Mouse (Mus musculus): ENCODE measurements around the gene Arhgef28.

Arhgef28 gene

GRCm38 (mm10) chr13:98205111-98205510, 1.1 kb downstream of the Arhgef28 start:
- peaks cover 3% of the 10 kb centered on the region; the same call in 1 of the 2 replicates for H3K27me3 ChIP-seq (ENCODE audit: control insufficient read depth, insufficient read depth, low read length, poor library complexity, severe bottlenecking)
- DNase-seq (ENCODE audit: low read depth, low spot score), result no peak

GRCm38 (mm10) chr13:98204371-98204770, 1.9 kb downstream of the Arhgef28 start:
- DNase-seq (ENCODE audit: low read depth, low spot score), result no peak
- Histone ChIP-seq H3K36me3 (ENCODE audit: control insufficient read depth, insufficient read depth, low read length, poor library complexity, severe bottlenecking) (no peaks in the 10 kb centered on the region), H3K27me3 (ENCODE audit: control insufficient read depth, insufficient read depth, low read length, poor library complexity, severe bottlenecking) (peaks cover 3% of the 10 kb centered on the region; the same call in 1 of the 2 replicates)

More at GRCm38 (mm10) chr13:98205111-98205510, 1.1 kb downstream of the Arhgef28 start:
- no peaks in the 10 kb centered on the region for H3K36me3 ChIP-seq (ENCODE audit: control insufficient read depth, insufficient read depth, low read length, poor library complexity, severe bottlenecking)

- peaks cover 3% of the 10 kb centered on the region; the same call in 1 of the 2 replicates for H3K27me3 ChIP-seq (ENCODE audit: control insufficient read depth, insufficient read depth, low read length, poor library complexity, severe bottlenecking)
These were observed 4.8 kb downstream of the Arhgef28 start for GRCm38 (mm10) chr13:98201436-98201835.

DNA sequence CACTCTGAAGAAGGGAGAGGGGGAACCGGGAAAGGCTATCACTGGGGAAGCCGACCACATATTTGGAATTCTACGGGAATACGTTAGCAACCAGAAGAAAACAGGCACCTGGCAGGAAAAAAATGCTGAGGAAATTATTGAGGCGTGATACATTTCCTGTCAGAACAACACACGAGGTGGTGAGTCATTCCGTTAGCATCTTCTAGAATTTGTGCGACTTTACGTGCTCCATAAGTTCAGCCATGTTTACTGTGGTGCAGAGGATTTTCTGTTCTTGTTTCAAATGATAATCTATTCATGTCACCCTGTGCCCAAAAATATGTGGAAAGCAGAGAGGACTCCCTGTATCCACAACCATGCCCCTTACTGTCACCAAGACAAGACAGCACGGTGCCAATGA, 13.6 kb downstream of the Arhgef28 start:
- no peak for DNase-seq (ENCODE audit: low read depth, low spot score)
- H3K27me3 ChIP-seq (ENCODE audit: control insufficient read depth, insufficient read depth, low read length, poor library complexity, severe bottlenecking), result no peaks in the 10 kb centered on the region

More at GRCm38 (mm10) chr13:98201436-98201835, 4.8 kb downstream of the Arhgef28 start:
- DNase-seq (ENCODE audit: low read depth, low spot score), result no peak
- no peaks in the 10 kb centered on the region for H3K36me3 ChIP-seq (ENCODE audit: control insufficient read depth, insufficient read depth, low read length, poor library complexity, severe bottlenecking)

DNA sequence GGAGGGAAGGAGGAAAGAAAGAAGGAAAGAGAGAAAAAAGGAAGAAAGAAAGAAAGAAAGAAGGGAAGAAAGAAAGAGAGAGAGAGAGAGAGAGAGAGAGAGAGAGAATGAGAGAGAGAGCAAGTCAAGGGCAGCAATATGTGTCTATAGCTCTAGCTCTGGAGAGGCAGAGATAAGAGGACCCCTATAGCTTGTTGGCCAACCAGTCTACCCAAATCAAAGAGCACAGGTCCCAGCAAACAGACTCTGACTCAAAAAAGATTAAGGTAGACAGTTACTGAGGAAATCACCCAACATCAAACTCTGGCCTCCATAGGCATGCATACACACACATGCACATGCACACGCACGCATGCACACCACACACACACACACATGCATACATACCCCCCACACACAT, 17.7 kb downstream of the Arhgef28 start:
- no peak for DNase-seq (ENCODE audit: low read depth, low spot score)
- no peaks in the 10 kb centered on the region for H3K27me3 ChIP-seq (ENCODE audit: control insufficient read depth, insufficient read depth, low read length, poor library complexity, severe bottlenecking)
- no peaks in the 10 kb centered on the region for H3K36me3 ChIP-seq (ENCODE audit: control insufficient read depth, insufficient read depth, low read length, poor library complexity, severe bottlenecking)

More for the DNA sequence above, 13.6 kb downstream of the Arhgef28 start:
- no peaks in the 10 kb centered on the region for H3K36me3 ChIP-seq (ENCODE audit: control insufficient read depth, insufficient read depth, low read length, poor library complexity, severe bottlenecking)

DNA sequence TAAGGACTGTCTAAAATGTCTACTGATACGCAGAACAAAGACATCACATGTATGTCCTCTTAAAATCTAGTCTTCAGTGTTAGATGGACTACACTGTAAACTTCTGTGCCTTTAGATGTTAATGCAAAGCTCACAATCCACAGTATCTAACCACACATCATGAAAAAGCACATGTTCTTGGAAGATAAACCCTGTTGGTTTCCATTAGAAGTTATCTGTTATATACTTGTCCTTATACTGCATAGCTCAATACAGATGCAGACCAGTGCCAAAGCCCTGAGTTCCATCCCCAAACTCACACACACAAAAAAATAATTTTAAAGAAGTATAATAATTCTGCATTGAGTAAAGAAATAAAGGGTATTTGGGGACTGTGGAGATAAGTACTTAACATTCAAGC, 18.3 kb downstream of the Arhgef28 start:
- no peak for DNase-seq (ENCODE audit: low read depth, low spot score)
- no peaks in the 10 kb centered on the region for H3K36me3 ChIP-seq (ENCODE audit: control insufficient read depth, insufficient read depth, low read length, poor library complexity, severe bottlenecking)
- no peaks in the 10 kb centered on the region for H3K27me3 ChIP-seq (ENCODE audit: control insufficient read depth, insufficient read depth, low read length, poor library complexity, severe bottlenecking)

DNA sequence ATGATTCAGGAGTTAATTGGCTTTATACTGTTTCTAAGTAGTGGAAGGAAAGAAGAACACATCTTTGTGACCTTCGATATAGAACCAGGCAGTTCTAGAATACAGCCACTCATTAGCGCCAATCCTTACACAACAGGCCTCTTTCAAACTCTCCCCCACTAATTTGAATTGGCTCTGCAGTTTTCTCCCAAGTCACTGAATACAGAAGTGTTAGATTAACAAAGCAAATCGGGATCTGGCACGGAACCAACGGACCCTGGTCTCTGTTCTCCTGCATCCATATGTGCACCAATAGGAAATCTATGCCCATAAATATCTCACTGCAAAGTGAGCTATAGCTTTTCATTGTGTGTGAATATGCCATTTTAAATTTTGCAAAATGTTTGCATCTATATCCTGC, 20.1 kb downstream of the Arhgef28 start:
- no peaks in the 10 kb centered on the region for H3K27me3 ChIP-seq (ENCODE audit: control insufficient read depth, insufficient read depth, low read length, poor library complexity, severe bottlenecking)
- DNase-seq (ENCODE audit: low read depth, low spot score), result no peak
- no peaks in the 10 kb centered on the region for H3K36me3 ChIP-seq (ENCODE audit: control insufficient read depth, insufficient read depth, low read length, poor library complexity, severe bottlenecking)

DNA sequence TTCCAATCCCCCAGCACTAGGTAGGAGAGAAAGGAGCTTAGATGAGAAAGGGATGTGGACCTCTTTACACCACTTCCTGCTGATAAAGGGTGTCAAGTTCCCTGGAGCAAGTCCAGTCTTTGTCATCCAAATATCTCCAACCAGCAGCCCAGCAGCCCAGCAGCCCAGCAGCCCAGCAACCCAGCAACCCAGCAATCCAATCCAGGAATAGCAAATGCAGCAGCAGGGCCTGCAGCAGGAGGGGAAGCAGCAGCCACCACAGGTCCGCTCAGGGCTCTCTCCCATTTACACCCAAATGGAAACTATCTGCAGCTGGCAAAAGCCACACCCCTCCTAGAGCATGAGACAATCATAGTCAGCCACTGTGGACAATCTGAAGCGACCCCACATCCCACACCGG, 21.6 kb downstream of the Arhgef28 start:
- Histone ChIP-seq H3K27me3 (ENCODE audit: control insufficient read depth, insufficient read depth, low read length, poor library complexity, severe bottlenecking) (no peaks in the 10 kb centered on the region), H3K36me3 (ENCODE audit: control insufficient read depth, insufficient read depth, low read length, poor library complexity, severe bottlenecking) (no peaks in the 10 kb centered on the region)
- no peak for DNase-seq (ENCODE audit: low read depth, low spot score)

- H3K36me3 ChIP-seq (ENCODE audit: control insufficient read depth, insufficient read depth, low read length, poor library complexity, severe bottlenecking), result no peaks in the 10 kb centered on the region
- H3K27me3 ChIP-seq (ENCODE audit: control insufficient read depth, insufficient read depth, low read length, poor library complexity, severe bottlenecking), result no peaks in the 10 kb centered on the region
- DNase-seq (ENCODE audit: low read depth, low spot score), result no peak
These were observed 22.9 kb downstream of the Arhgef28 start for GRCm38 (mm10) chr13:98183157-98183878.

DNA sequence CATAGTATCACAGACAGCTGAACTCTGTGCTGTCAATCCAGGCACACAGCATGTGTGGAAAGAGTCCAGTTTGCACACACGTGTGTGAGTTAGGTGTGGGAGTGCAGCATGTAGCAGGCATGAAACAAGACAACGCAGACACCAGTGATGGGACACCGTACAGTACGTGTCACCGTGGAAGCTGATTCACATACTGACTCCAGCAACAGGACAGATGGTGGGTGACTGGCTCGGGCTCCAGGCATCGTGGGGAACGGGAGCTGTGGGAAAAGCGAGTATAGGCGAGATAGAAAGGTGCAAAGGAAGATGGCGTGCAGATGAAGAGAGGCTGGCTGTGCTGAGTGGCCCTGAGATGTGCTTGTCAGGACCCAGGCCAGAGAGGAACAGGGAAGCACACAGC, 23.9 kb downstream of the Arhgef28 start:
- Histone ChIP-seq H3K36me3 (ENCODE audit: control insufficient read depth, insufficient read depth, low read length, poor library complexity, severe bottlenecking) (no peaks in the 10 kb centered on the region), H3K27me3 (ENCODE audit: control insufficient read depth, insufficient read depth, low read length, poor library complexity, severe bottlenecking) (no peaks in the 10 kb centered on the region)
- DNase-seq (ENCODE audit: low read depth, low spot score), result no peak

DNA sequence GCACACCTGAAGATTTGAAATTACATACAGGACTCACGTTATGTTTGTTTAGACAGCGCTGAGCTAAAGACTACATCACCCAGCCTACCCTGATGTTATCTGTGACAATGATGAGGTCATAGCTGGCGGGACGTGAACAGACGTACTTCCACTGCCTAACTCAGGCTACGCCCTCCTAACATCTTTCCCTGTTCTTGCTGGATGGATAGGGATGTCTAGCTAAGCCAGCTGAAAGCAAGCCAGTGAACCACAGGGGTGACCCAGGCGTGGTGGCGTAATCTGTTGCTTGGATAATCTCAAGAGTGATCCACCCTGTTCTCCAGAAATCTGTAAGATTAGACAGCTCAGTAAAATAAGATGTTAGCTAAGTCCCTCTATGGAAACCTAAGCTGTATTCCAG, 25.6 kb downstream of the Arhgef28 start:
- Histone ChIP-seq H3K27me3 (ENCODE audit: control insufficient read depth, insufficient read depth, low read length, poor library complexity, severe bottlenecking) (no peaks in the 10 kb centered on the region), H3K36me3 (ENCODE audit: control insufficient read depth, insufficient read depth, low read length, poor library complexity, severe bottlenecking) (no peaks in the 10 kb centered on the region)
- DNase-seq (ENCODE audit: low read depth, low spot score), result no peak

DNA sequence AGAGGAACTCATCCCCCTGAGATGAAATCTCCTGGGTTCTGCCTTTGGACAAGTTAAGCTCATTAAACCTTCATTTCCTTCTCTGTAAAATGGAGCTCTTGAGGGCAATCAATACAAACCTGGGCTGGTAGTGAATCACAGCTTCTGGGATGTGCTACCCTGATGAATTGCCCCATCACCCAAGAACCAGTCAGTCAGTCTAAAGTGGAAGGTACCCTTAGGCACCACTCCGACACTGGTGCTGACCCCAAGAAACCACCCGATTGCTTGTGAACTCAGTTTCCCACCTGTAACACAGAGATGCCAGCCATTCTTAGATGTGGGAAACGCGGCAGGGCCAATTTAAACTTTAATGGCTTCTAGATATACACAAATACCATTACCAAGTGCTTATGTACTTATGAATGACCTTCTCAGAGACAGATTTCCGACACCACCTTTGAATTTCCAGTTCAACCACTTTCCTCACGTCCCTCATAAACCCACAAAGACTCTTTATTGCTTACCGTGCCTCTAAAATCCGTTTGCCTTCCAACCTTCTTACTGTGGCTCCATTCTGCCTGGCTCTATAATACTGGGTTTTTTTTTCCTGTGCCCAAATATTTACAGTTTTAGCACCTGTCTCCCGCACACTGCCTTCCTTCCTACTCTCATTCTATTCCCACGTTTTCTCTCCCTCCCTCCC, 30.8 kb downstream of the Arhgef28 start:
- Histone ChIP-seq H3K36me3 (ENCODE audit: control insufficient read depth, insufficient read depth, low read length, poor library complexity, severe bottlenecking) (no peaks in the 10 kb centered on the region), H3K27me3 (ENCODE audit: control insufficient read depth, insufficient read depth, low read length, poor library complexity, severe bottlenecking) (no peaks in the 10 kb centered on the region)
- DNase-seq (ENCODE audit: low read depth, low spot score), result no peak

- no peak for DNase-seq (ENCODE audit: low read depth, low spot score)
- H3K36me3 ChIP-seq (ENCODE audit: control insufficient read depth, insufficient read depth, low read length, poor library complexity, severe bottlenecking), result no peaks in the 10 kb centered on the region
- H3K27me3 ChIP-seq (ENCODE audit: control insufficient read depth, insufficient read depth, low read length, poor library complexity, severe bottlenecking), result no peaks in the 10 kb centered on the region
These were observed 33.2 kb downstream of the Arhgef28 start for GRCm38 (mm10) chr13:98173008-98173407.

DNA sequence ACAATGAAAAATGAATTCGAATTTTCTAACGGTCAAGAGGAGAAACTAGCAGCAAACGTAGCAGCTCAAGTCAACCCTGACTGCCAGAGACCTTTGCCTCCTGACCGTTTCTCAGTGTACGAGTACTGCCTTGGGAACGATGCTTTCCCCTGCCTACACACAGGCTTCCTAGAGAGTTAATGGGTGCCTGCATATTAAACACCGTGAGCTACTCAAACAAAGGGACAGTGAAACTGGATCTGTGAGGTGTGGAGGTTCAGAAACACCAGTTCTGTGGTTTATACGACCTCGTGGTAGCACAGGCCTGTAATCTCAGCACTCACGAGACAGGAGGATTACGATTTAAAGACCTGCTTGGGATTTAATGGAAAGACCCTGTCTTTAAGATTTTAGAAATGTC, 33.9 kb downstream of the Arhgef28 start:
- Histone ChIP-seq H3K27me3 (ENCODE audit: control insufficient read depth, insufficient read depth, low read length, poor library complexity, severe bottlenecking) (no peaks in the 10 kb centered on the region), H3K36me3 (ENCODE audit: control insufficient read depth, insufficient read depth, low read length, poor library complexity, severe bottlenecking) (no peaks in the 10 kb centered on the region)
- no peak for DNase-seq (ENCODE audit: low read depth, low spot score)

DNA sequence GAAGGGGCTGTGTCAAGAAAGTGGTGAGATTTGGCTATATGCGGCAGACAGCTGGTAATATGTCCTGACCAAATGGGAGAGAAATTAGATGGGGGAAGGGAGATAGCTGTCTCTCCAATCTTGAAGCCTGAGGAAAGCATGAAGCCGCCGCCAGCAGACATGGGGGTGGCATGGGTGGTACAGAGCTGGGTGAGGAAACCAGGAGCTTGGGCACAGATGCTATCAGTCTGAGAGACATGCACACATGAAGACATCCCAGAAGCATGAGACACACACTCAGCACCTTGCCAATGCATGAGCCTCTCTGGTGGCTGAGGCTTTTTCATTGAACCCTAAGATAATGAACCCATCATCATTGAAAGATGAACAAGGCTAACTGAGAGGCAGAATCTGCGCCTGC, 34.5 kb downstream of the Arhgef28 start:
- no peaks in the 10 kb centered on the region for H3K27me3 ChIP-seq (ENCODE audit: control insufficient read depth, insufficient read depth, low read length, poor library complexity, severe bottlenecking)
- no peaks in the 10 kb centered on the region for H3K36me3 ChIP-seq (ENCODE audit: control insufficient read depth, insufficient read depth, low read length, poor library complexity, severe bottlenecking)
- no peak for DNase-seq (ENCODE audit: low read depth, low spot score)
